Mouse (Mus musculus) v-Abl transformed pro-B cells (cell line): Measurements from ENCODE around the gene Tmem56.

Experiments used
- in situ Hi-C, 2 experiments: fragments of 400-800 bp; cut with MboI; formaldehyde crosslinking; loops; one replicate each; pipeline ENCODE4 v1.15.1; 2025; ENCODE audit not compliant: unreplicated experiment in 2 of 2

The Tmem56 gene

GRCm38 (mm10) chr3:121250576-121251433 is 32.1 kb downstream of the Tmem56 start:
- in situ Hi-C loops, result no loop called here

DNA sequence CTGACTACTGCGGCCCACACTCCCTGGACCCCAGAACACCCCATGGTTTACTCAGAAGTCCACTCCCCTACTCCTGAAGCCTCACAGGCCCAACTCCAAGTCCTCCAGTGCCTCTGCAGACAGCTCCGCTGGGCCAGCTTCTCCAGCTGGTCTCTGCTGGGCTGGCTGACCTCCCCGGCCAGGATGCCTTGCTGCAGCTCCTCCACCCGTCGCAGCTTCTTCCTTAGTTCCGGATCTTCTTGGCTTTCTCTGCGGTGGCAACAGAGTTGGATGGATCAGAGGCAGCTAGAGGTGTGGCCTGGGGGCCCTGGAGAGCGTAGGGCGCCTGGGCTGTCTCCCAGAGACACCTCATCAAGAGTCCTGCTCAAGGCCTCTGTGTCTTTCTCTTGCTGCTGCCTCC is 32.9 kb downstream of the Tmem56 start:
- in situ Hi-C loops, result no loop called here

- in situ Hi-C loops, result loop anchor here in 1 of 2 experiments (5.0 kb wide), 1 partner anchor 71 kb away; the partner anchor contains the start of gene Rwdd3
Observed at GRCm38 (mm10) chr3:121242941-121243340, 40.0 kb downstream of the Tmem56 start.

GRCm38 (mm10) chr3:121242111-121242936 is 40.6 kb downstream of the Tmem56 start:
- in situ Hi-C loops, result loop anchor here in 1 of 2 experiments (5.0 kb wide), 1 partner anchor 70 kb away; the partner anchor contains the start of gene Rwdd3

DNA sequence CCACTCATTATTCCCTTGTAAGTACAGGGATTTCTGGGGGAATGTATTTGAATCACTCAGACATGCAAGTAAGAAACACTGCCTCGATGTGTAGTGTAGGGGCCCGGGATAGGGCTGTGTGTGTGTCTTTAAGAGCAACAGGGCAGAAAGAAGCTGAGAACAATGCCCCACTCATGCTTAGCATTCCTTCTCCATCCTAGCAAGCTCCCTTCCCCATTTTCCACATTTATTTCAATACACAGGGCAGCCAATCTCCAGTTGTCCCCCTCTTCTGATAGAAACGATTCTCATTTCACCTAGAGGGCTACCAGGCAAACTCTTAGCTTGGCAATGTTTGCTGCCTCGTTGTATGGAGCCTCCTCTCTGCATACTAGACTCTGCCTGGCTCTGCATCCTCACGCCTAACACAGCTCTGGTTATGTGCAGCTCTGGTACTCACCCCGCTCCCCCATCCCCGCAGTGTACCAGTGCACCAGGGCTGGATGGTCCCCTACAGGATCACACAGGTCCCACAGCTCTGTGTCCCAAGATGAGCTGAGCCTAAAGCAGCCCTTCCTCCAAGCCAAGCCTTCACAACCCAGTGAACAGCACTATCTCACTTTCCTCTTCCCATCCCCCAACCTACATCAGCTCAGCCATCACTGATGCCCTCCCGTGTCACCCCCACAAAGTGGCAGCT is 42.4 kb downstream of the Tmem56 start:
- in situ Hi-C loops, result loop anchor here in 1 of 2 experiments (5.0 kb wide), 1 partner anchor 68 kb away; the partner anchor contains the start of gene Rwdd3

DNA sequence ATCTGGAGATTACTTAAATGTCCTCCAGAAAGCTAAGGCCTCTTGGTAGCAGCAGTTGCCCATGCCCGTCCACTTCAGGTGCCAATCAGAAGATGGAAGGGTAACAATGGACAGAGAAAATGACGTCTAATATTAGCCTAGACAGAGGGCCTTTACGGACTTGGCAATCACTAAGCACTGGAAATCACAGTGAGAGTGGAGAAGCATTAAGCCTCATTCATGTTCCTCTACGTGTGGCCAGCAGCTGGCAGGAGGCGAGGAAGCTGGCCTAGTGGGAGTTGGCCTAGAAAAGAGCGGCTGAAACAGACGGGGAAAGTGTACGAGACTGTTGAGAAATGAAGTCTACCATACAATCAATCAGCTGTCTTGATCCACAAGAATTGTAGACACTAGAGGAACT is 43.8 kb downstream of the Tmem56 start:
- in situ Hi-C loops, result no loop called here

DNA sequence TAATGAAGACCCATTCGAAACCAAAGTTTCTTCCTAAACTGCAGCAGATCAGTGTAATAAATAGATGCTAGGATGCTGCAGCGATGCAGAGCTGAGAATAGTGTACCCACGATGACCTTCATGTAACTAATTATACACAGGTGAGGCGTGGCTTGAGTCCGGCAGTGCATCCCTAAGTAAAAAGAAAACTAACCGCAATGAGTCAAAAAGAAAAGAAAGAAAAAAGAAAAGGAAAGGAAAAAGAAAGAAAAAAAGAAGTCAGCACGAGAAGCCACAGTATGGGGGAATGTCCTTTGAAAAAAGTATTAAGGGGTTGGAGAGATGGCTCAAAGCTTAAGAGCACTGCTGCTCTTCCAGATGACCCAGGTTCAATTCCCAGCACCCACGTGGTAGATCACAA is 58.1 kb downstream of the Tmem56 start:
- in situ Hi-C loops, result no loop called here

DNA sequence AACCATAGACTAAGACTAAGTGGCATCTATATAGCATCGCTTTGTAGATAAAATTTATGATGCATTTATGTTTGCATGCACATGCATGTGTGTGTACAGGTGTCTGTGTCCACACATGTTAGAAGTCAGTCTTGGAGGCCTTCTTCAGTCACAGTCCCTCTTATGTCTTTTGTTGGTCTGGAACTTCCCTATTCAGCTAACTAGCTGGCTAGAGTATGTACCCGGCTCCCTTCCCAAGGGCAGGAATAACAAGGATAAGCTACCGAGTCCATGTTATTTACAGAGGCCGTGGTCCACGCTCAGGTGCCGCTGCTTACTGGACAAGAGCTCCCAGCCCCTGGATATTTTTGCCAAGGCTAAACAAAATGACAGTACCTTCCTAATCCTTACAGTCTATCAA is 58.7 kb downstream of the Tmem56 start:
- in situ Hi-C loops, result no loop called here

GRCm38 (mm10) chr3:121221987-121222386 is 60.9 kb downstream of the Tmem56 start:
- in situ Hi-C loops, result no loop called here

- in situ Hi-C loops, result no loop called here
Observed at GRCm38 (mm10) chr3:121217011-121217410, 65.9 kb downstream of the Tmem56 start.

DNA sequence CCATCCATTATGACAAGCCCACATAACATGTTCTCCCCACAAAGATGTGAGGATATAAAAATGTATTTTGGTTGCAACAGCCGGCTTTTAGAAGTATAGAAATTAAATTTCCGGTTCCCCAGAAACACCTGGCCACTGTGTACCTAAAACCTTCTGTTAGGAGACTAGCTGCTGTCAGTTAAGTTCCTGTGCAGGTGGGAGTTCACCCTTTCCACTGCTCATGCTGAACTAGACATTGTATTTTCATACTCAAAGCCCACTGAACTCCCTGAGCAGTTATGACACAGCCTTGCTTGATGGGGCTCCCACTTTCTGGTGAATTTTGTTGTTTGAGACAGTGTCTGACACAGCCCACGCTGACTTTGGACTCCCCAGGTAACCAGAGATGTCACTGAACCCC is 69.4 kb downstream of the Tmem56 start:
- in situ Hi-C loops, result no loop called here

- in situ Hi-C loops, result no loop called here
Observed at GRCm38 (mm10) chr3:121212156-121212555, 70.7 kb downstream of the Tmem56 start.

DNA sequence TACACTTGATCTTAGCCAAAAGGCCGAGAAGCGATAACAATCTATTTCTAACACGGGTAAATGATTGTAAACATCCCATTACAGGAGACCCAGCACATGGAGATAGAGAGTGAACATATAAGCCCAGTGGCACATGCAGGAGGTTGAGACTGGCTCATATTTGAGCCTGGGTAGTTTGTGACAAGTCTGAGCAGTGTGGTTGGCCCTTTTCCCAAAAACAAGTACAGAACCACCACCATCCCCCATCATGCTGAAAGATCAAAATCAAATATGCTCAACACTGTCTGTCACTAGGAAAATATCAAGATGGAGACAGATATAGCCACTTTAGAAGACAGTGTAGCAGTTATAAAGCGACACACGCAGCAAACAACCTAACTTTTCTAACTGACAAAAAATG is 73.9 kb downstream of the Tmem56 start:
- in situ Hi-C loops, result no loop called here

DNA sequence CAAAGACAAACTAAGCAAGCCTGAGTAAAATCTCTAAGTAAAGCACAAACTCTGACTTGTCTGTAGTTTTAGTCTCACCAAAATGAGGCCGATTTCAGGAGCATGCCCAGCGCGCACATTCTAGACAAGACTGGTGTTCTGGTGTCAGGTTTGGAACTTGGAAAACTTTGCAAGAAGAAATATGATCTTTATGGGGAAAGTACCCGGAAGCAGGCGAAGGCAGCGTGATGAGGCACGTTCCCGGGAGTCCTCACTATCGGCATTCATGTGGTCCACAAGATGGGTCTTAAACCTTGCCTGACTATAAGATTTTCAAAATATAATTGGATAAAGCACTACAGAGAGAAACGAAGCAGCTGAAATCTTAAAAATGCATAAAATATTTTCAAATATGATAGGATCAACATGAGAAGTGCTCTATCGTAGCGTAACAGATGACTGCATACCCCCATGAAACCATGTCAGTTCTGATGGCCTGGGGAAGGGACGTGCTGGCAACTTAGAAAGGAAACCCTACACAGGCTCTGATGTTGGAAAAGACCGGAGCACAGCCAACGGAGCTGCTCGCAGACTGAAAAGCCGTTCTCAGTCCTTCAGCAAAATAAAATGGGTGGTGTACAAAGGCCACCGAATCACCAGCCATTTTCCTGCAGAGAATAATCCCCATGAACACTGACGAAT is 76.6 kb downstream of the Tmem56 start:
- in situ Hi-C loops, result no loop called here

DNA sequence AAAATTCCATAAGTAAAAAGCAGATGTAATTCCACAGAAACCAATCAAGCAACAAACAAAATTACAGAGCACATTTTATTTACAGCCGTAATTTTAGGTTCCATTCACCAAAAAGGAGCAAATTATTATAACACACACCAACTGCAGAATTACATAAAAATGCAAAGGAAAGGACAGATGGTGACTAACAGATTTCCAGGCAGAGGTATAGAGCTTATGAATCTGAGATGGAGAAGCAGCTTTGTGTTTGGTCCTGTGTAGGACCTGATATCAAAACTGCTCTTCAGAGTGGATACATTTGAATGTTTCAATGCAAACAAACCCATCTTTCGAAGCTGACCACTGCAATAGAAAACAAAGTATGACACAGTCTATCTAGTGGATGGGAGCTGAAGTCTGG is 80.3 kb downstream of the Tmem56 start:
- in situ Hi-C loops, result no loop called here

DNA sequence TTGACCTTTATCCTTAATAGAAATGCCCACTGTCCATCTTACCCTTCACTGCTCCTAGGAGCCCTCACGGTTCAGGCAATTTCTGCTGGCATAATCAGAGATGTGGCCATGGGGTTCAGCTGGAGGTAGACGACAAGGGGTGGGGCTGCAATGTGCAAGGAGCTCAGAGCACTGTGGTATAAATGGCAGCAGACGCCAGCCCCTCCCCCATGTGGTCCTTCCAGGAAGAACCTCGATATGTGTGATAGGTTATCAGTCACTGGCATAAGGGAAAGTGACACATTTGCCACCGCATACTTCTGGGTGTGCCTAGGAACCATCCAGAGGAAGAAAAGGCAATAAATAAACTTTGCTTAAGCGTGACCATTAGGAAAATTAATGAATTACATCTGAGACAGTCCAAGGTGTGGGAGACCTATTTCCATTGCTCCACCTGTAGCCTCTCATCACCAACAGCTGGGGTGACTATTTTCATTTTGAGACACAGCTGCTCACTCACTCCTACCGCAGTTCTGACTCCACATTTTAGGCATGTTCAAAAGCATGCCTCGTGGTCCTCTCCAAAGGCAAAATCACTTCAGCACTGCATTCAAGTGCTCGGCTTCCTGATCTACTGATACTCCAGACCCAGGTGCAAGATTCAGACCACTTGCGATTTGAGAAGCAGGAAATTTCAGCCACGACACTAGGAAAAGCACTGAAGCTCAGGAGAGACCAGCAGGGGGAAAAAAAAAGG is 81.7 kb downstream of the Tmem56 start:
- in situ Hi-C loops, result no loop called here

- in situ Hi-C loops, result no loop called here
Observed at GRCm38 (mm10) chr3:121189199-121189598, 93.7 kb downstream of the Tmem56 start.

GRCm38 (mm10) chr3:121187510-121187909 is 95.4 kb downstream of the Tmem56 start:
- in situ Hi-C loops, result no loop called here

GRCm38 (mm10) chr3:121186925-121187324 is 96.0 kb downstream of the Tmem56 start:
- in situ Hi-C loops, result no loop called here

DNA sequence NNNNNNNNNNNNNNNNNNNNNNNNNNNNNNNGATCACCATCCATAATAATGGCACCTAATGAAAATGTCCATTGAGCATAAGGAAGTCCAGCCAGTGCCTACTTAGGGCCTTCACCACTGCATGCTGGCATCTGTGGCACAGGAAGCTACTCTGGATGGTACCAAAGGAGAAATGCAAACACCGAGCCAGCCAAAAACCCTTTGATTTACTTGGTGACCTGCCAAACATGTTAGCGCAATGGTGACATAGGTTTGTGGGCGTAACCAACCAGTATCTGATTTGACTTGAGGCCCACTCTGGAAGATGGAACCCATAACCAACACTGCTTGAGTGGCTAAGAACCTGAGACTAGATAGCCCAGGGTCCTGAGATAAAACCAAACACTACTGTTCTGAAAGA is 97.7 kb downstream of the Tmem56 start:
- in situ Hi-C loops, result no loop called here
